Mouse (Mus musculus): ENCODE results near the gene Asnsd1.
A peak's percentile ranks its signal among the peaks of the same experiment; 100 is the strongest.
"Not testable (repeated sequence)": the region's sequence is repeated elsewhere in the genome, so short reads cannot be mapped to it uniquely, and the experiment has no call there.

Asnsd1 gene

GRCm38 (mm10) chr1:53335465-53335864, 17.1 kb downstream of the Asnsd1 start:
- no peaks in the 10 kb centered on the region for H3K4me1 ChIP-seq (replicated peaks; ENCODE audit: low read depth, low read length)
- H3K27me3 ChIP-seq (ENCODE audit: insufficient read depth, low read length) = no peaks in the 10 kb centered on the region
- TF ChIP-seq POU5F1 (IDR thresholded peaks at IDR 0.05; ENCODE audit: borderline replicate concordance, low read length) = no peak
- TF ChIP-seq CTCF (conservative IDR thresholded peaks at IDR 0.05; ENCODE audit: low read length) = no peak
- TF ChIP-seq NANOG (IDR thresholded peaks at IDR 0.05; ENCODE audit: borderline replicate concordance, low read length) = no peak
- H3K36me3 ChIP-seq (ENCODE audit: insufficient read depth, low read length) = no peaks in the 10 kb centered on the region
- peaks cover 16% of the 10 kb centered on the region for H3K9me3 ChIP-seq (ENCODE audit: low read length)
- no peak overlapping the region for H3K4me3 ChIP-seq (replicated peaks; ENCODE audit: low read length)

GRCm38 (mm10) chr1:53333527-53333926, 19.0 kb downstream of the Asnsd1 start:
- H3K27me3 ChIP-seq (ENCODE audit: insufficient read depth, low read length); H3K36me3 ChIP-seq (ENCODE audit: insufficient read depth, low read length); H3K4me1 ChIP-seq (replicated peaks; ENCODE audit: low read depth, low read length); H3K4me3 ChIP-seq (replicated peaks; ENCODE audit: low read length): not testable (repeated sequence)
- peaks cover 16% of the 10 kb centered on the region for H3K9me3 ChIP-seq (ENCODE audit: low read length)

GRCm38 (mm10) chr1:53324827-53325494, 27.6 kb downstream of the Asnsd1 start:
- Histone ChIP-seq H3K4me3 (replicated peaks; ENCODE audit: low read length) (no peak overlapping the region), H3K4me1 (replicated peaks; ENCODE audit: low read depth, low read length) (peaks cover 7% of the 10 kb centered on the region), H3K9me3 (ENCODE audit: low read length) (no peaks in the 10 kb centered on the region), H3K36me3 (ENCODE audit: insufficient read depth, low read length) (peaks cover 15% of the 10 kb centered on the region; the same call in 1 of the 2 replicates), H3K27me3 (ENCODE audit: insufficient read depth, low read length) (no peaks in the 10 kb centered on the region)
- no peak for TF ChIP-seq POU5F1 (IDR thresholded peaks at IDR 0.05; ENCODE audit: borderline replicate concordance, low read length)
- no peak for TF ChIP-seq CTCF (conservative IDR thresholded peaks at IDR 0.05; ENCODE audit: low read length)
- TF ChIP-seq NANOG (IDR thresholded peaks at IDR 0.05; ENCODE audit: borderline replicate concordance, low read length) = no peak

GRCm38 (mm10) chr1:53324277-53324676, 28.3 kb downstream of the Asnsd1 start:
- Histone ChIP-seq H3K36me3 (ENCODE audit: insufficient read depth, low read length) (peaks cover 15% of the 10 kb centered on the region; the same call in 1 of the 2 replicates), H3K4me3 (replicated peaks; ENCODE audit: low read length) (no peak overlapping the region), H3K27me3 (ENCODE audit: insufficient read depth, low read length) (no peaks in the 10 kb centered on the region), H3K4me1 (replicated peaks; ENCODE audit: low read depth, low read length) (peaks cover 6% of the 10 kb centered on the region), H3K9me3 (ENCODE audit: low read length) (no peaks in the 10 kb centered on the region)
- TF ChIP-seq POU5F1 (IDR thresholded peaks at IDR 0.05; ENCODE audit: borderline replicate concordance, low read length) = no peak
- no peak for TF ChIP-seq NANOG (IDR thresholded peaks at IDR 0.05; ENCODE audit: borderline replicate concordance, low read length)
- no peak for TF ChIP-seq CTCF (conservative IDR thresholded peaks at IDR 0.05; ENCODE audit: low read length)

GRCm38 (mm10) chr1:53323254-53323653, 29.3 kb downstream of the Asnsd1 start:
- Histone ChIP-seq H3K36me3 (ENCODE audit: insufficient read depth, low read length) (peaks cover 17% of the 10 kb centered on the region), H3K27me3 (ENCODE audit: insufficient read depth, low read length) (no peaks in the 10 kb centered on the region), H3K4me3 (replicated peaks; ENCODE audit: low read length) (no peak overlapping the region), H3K4me1 (replicated peaks; ENCODE audit: low read depth, low read length) (peaks cover 2% of the 10 kb centered on the region), H3K9me3 (ENCODE audit: low read length) (no peaks in the 10 kb centered on the region)
- TF ChIP-seq POU5F1 (IDR thresholded peaks at IDR 0.05; ENCODE audit: borderline replicate concordance, low read length) (no peak), CTCF (conservative IDR thresholded peaks at IDR 0.05; ENCODE audit: low read length) (no peak)

- no peak overlapping the region for H3K4me3 ChIP-seq (replicated peaks; ENCODE audit: low read length)
These were observed 30.7 kb downstream of the Asnsd1 start for GRCm38 (mm10) chr1:53321662-53322344.

GRCm38 (mm10) chr1:53312989-53313967, 39.3 kb downstream of the Asnsd1 start, which contains the start of gene Osgepl1:
TSS of gene Osgepl1 (plus strand) at chr1:53313624.
- no peaks in the 10 kb centered on the region for H3K27me3 ChIP-seq (ENCODE audit: insufficient read depth, low read length)
- H3K9me3 ChIP-seq (ENCODE audit: low read length) = no peaks in the 10 kb centered on the region
- peaks cover 6% of the 10 kb centered on the region; the same call in 1 of the 2 replicates for H3K4me1 ChIP-seq (replicated peaks; ENCODE audit: low read depth, low read length)
- peaks cover 32% of the 10 kb centered on the region for H3K36me3 ChIP-seq (ENCODE audit: insufficient read depth, low read length)
- peak within 1 kb of the TSS; percentile 84 for H3K4me3 ChIP-seq (replicated peaks; ENCODE audit: low read length)
- no peak for TF ChIP-seq CTCF (conservative IDR thresholded peaks at IDR 0.05; ENCODE audit: low read length)
- TF ChIP-seq NANOG (IDR thresholded peaks at IDR 0.05; ENCODE audit: borderline replicate concordance, low read length) = no peak
- TF ChIP-seq POU5F1 (IDR thresholded peaks at IDR 0.05; ENCODE audit: borderline replicate concordance, low read length) = no peak

More at GRCm38 (mm10) chr1:53321662-53322344, 30.7 kb downstream of the Asnsd1 start:
- TF ChIP-seq POU5F1 (IDR thresholded peaks at IDR 0.05; ENCODE audit: borderline replicate concordance, low read length) = no peak
- TF ChIP-seq NANOG (IDR thresholded peaks at IDR 0.05; ENCODE audit: borderline replicate concordance, low read length) = no peak
- TF ChIP-seq CTCF (conservative IDR thresholded peaks at IDR 0.05; ENCODE audit: low read length) = no peak
- Histone ChIP-seq H3K9me3 (ENCODE audit: low read length) (no peaks in the 10 kb centered on the region), H3K27me3 (ENCODE audit: insufficient read depth, low read length) (no peaks in the 10 kb centered on the region), H3K4me1 (replicated peaks; ENCODE audit: low read depth, low read length) (no peaks in the 10 kb centered on the region), H3K36me3 (ENCODE audit: insufficient read depth, low read length) (peaks cover 25% of the 10 kb centered on the region)

GRCm38 (mm10) chr1:53300506-53300905, 52.0 kb downstream of the Asnsd1 start:
- Histone ChIP-seq H3K36me3 (ENCODE audit: insufficient read depth, low read length) (peaks cover 35% of the 10 kb centered on the region), H3K4me3 (replicated peaks; ENCODE audit: low read length) (no peak overlapping the region), H3K9me3 (ENCODE audit: low read length) (no peaks in the 10 kb centered on the region), H3K4me1 (replicated peaks; ENCODE audit: low read depth, low read length) (peaks cover 15% of the 10 kb centered on the region), H3K27me3 (ENCODE audit: insufficient read depth, low read length) (no peaks in the 10 kb centered on the region)
- TF ChIP-seq NANOG (IDR thresholded peaks at IDR 0.05; ENCODE audit: borderline replicate concordance, low read length) (no peak), CTCF (conservative IDR thresholded peaks at IDR 0.05; ENCODE audit: low read length) (no peak)
